Mouse (Mus musculus) stomach, embryonic 15.5 days (tissue): ENCODE results near the gene Gpr108. TPM values are rescaled to one million over a fixed set of nuclear protein-coding genes. Genes with fewer than 3 reads are reported as not detected.
A peak's percentile ranks its signal among the peaks of the same experiment; 100 is the strongest.

Source experiments
- ATAC-seq: fragments of 200-750 bp; cut with Nextera tagmentation; 2 replicates; pipeline ENCODE4 v1.8.0; 2017; ENCODE audit warnings: low read depth, moderate number of reproducible peaks, moderate TSS enrichment; ENCODE audit not compliant: insufficient read depth, low FRiP score
- H3K27ac ChIP-seq: fragments of 300-500 bp; sonication (generic); 2 replicates; pipeline ENCODE4 v1.5.1; 2015; ENCODE audit warnings: mild to moderate bottlenecking, inconsistent platforms
- H3K27me3 ChIP-seq: fragments of 300-500 bp; sonication (generic); replicated peaks from 2 replicates; pipeline ENCODE4 v1.6.1; 2015; ENCODE audit warnings: inconsistent platforms
- H3K36me3 ChIP-seq: fragments of 300-500 bp; sonication (generic); 2 replicates; pipeline ENCODE4 v1.6.1; 2015; ENCODE audit warnings: inconsistent platforms
- H3K4me1 ChIP-seq: fragments of 300-500 bp; sonication (generic); 2 replicates; pipeline ENCODE4 v1.6.1; 2015; ENCODE audit warnings: inconsistent platforms
- H3K4me2 ChIP-seq: fragments of 300-500 bp; sonication (generic); 2 replicates; pipeline ENCODE4 v1.6.1; 2015; ENCODE audit warnings: mild to moderate bottlenecking, inconsistent platforms
- H3K4me3 ChIP-seq: fragments of 300-500 bp; sonication (generic); replicated peaks from 2 replicates; pipeline ENCODE4 v1.5.1; 2015; ENCODE audit warnings: inconsistent platforms
- H3K9ac ChIP-seq: fragments of 300-500 bp; sonication (generic); 2 replicates; pipeline ENCODE4 v1.6.1; 2015; ENCODE audit warnings: inconsistent platforms
- H3K9me3 ChIP-seq: fragments of 300-500 bp; sonication (generic); 2 replicates; pipeline ENCODE4 v1.6.1; 2016; ENCODE audit warnings: inconsistent platforms
- WGBS: fragments of 180-500 bp; shearing (Covaris S2); methylation state at CpG from one replicate; pipeline ENCODE4 v1.1.7; 2015; 5-methylcytosine and 5-hydroxymethylcytosine counted together
- polyA plus RNA-seq: library from polyadenylated mRNA; unstranded; fragments of >200 nt; fragmentation: Nextera tagmentation; extraction: Ambion mirVana; gene quantifications from 2 replicates; pipeline ENCODE4 v1.2.1, GENCODE M21; 2015

Gpr108 gene
- polyA plus RNA-seq, 1 experiment from 2014 or later: 41.4 TPM

DNA sequence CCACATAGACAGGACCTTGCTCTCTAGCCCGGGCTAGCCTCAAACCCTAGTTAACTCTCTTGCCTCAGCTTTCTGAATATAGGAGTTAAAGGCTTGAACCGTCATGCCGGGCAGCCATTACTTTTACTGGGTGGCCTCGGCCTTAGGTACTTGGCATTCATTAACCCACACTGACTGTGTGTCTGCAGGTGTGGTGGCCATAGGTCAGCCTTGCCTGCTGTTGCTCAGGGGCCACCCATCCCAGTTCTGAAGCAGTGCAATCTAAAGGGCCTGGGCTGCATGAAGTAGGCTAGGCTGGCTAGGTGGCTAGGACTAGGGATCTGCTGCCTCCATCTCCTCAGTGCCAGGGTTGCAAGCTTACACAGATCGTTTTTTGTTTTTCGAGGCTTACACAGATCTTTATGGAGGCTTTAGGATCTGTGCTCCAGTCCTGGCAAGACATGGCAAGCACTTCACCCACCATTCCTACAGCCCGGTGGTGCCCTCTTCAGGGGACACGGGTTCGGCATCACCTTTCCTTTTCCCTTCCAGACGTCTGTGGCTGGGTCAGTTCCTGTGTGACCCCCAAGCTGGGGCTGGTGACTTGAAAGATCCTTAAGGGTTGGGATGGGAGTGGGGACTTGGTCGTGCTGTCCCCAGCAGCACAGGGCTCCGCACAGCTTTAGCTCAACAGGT, 13.9 kb downstream of the Gpr108 start:
- Histone ChIP-seq H3K27me3 (no peaks in the 10 kb centered on the region), H3K4me1 (peaks cover 4% of the 10 kb centered on the region; the same call in 1 of the 2 replicates), H3K27ac (no peak overlapping the region), H3K9me3 (no peaks in the 10 kb centered on the region), H3K36me3 (peaks cover 18% of the 10 kb centered on the region), H3K4me3 (no peak overlapping the region), H3K4me2 (no peak overlapping the region), H3K9ac (no peak overlapping the region)
- ATAC-seq: peak; percentile 25; the same call in 1 of the 2 replicates
- WGBS: 76% methylated on average over 12 of the region's 12 CpGs

DNA sequence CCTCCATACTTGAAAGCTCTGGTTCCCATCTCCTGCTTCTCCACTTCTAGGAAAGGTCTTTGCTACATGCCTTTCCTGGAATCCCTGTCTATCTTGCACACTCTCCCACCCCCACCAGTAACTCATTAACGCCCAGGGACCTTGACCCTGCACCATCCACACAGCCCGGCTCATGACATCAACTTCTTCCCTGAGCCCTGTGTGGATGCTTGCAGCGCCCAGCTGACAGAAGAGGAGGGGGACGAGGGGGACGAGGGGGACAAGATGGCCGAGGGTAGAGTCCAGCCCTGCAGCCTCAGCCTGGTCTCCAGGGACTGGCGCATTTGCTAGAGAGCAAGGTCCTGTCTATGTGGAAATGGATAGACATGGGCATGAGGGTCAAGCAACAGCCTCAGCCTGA, 15.2 kb downstream of the Gpr108 start:
- Histone ChIP-seq H3K9ac (no peak overlapping the region), H3K36me3 (peaks cover 18% of the 10 kb centered on the region), H3K27me3 (no peaks in the 10 kb centered on the region), H3K4me3 (no peak overlapping the region), H3K9me3 (no peaks in the 10 kb centered on the region), H3K4me1 (peaks cover 4% of the 10 kb centered on the region; the same call in 1 of the 2 replicates), H3K4me2 (no peak overlapping the region), H3K27ac (no peak overlapping the region)
- ATAC-seq: 0 out of 2 replicates have a peak, but pooled peaks have one; percentile 41
- WGBS: 36% methylated on average over 7 of the region's 7 CpGs

DNA sequence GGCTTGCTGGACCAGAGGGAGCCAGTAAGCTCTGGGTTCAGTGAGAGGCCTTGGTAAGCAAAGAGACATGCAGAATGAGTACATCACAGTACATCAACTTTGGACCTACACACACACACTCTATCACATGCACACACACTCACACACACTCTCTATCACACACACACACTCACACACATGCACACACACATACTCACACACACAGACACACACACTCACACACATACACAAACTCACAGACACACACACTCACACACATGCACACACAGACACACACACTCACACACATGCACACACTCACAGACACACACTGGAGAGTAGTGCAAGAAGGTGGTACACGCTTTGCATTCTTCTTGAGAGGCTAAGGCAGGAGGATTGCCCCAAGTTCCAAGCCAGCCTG, 16.0 kb downstream of the Gpr108 start:
- H3K27me3 ChIP-seq: no peaks in the 10 kb centered on the region
- H3K27ac ChIP-seq: 0 out of 2 replicates have a peak overlapping the region, but pooled peaks have one; percentile 3
- no peak overlapping the region for H3K4me2 ChIP-seq

DNA sequence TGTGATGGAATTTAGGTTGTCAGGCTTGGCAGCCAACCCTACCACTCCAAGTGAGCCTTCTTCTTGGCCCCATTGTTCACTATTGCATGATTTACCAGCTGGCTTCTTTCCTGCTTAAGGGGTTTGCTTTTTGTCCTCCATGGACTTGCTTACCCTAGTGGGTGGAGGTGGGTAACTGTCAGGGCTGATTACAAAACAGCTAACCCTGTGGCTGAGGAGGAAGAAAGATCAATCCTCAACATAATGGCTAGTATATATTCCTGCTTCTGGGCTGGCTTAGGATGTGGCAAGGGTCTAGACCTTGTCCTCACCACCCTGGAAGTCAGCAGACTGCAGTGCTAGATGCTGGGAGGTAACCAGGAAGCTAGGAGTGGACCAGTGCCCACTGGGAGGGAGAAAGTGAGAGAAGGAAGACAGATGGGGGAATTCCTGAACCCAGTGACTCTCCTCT, 16.9 kb downstream of the Gpr108 start:
- Histone ChIP-seq H3K9ac (no peak overlapping the region), H3K36me3 (peaks cover 13% of the 10 kb centered on the region), H3K27me3 (no peaks in the 10 kb centered on the region), H3K27ac (0 out of 2 replicates have a peak overlapping the region, but pooled peaks have one; percentile 31), H3K4me1 (peaks cover 4% of the 10 kb centered on the region; the same call in 1 of the 2 replicates), H3K4me2 (no peak overlapping the region), H3K4me3 (no peak overlapping the region), H3K9me3 (no peaks in the 10 kb centered on the region)
- ATAC-seq: no peak

More for the DNA sequence above, 16.0 kb downstream of the Gpr108 start:
- H3K4me1 ChIP-seq: peaks cover 4% of the 10 kb centered on the region; the same call in 1 of the 2 replicates
- H3K4me3 ChIP-seq: no peak overlapping the region
- H3K9ac ChIP-seq: no peak overlapping the region
- WGBS: 82% methylated on average over 1 of the region's 1 CpGs
- no peaks in the 10 kb centered on the region for H3K9me3 ChIP-seq
- peaks cover 13% of the 10 kb centered on the region for H3K36me3 ChIP-seq
- no peak for ATAC-seq

- peaks cover 12% of the 10 kb centered on the region for H3K36me3 ChIP-seq
- ATAC-seq: no peak
- 33% methylated on average over 6 of the region's 6 CpGs for WGBS
These were observed 17.5 kb downstream of the Gpr108 start for GRCm38 (mm10) chr17:57230728-57231125.

GRCm38 (mm10) chr17:57229851-57230727, 18.2 kb downstream of the Gpr108 start:
- no peak overlapping the region for H3K4me3 ChIP-seq
- H3K36me3 ChIP-seq: peaks cover 8% of the 10 kb centered on the region; the same call in 1 of the 2 replicates
- 77% methylated on average over 15 of the region's 15 CpGs for WGBS
- no peak overlapping the region for H3K9ac ChIP-seq
- no peaks in the 10 kb centered on the region for H3K27me3 ChIP-seq
- H3K27ac ChIP-seq: no peak overlapping the region
- no peak overlapping the region for H3K4me2 ChIP-seq
- no peaks in the 10 kb centered on the region for H3K9me3 ChIP-seq
- peaks cover 4% of the 10 kb centered on the region; the same call in 1 of the 2 replicates for H3K4me1 ChIP-seq
- ATAC-seq: no peak

More at GRCm38 (mm10) chr17:57230728-57231125, 17.5 kb downstream of the Gpr108 start:
- Histone ChIP-seq H3K27me3 (no peaks in the 10 kb centered on the region), H3K9me3 (no peaks in the 10 kb centered on the region), H3K4me3 (no peak overlapping the region), H3K9ac (no peak overlapping the region), H3K27ac (no peak overlapping the region), H3K4me1 (peaks cover 4% of the 10 kb centered on the region; the same call in 1 of the 2 replicates), H3K4me2 (no peak overlapping the region)

- Histone ChIP-seq H3K4me3 (no peak overlapping the region), H3K36me3 (no peaks in the 10 kb centered on the region), H3K4me2 (no peak overlapping the region), H3K27ac (no peak overlapping the region), H3K9me3 (no peaks in the 10 kb centered on the region), H3K4me1 (peaks cover 4% of the 10 kb centered on the region; the same call in 1 of the 2 replicates), H3K9ac (no peak overlapping the region), H3K27me3 (no peaks in the 10 kb centered on the region)
- 73% methylated on average over 3 of the region's 3 CpGs for WGBS
- ATAC-seq: no peak
These were observed 19.4 kb downstream of the Gpr108 start for GRCm38 (mm10) chr17:57228873-57229272.

DNA sequence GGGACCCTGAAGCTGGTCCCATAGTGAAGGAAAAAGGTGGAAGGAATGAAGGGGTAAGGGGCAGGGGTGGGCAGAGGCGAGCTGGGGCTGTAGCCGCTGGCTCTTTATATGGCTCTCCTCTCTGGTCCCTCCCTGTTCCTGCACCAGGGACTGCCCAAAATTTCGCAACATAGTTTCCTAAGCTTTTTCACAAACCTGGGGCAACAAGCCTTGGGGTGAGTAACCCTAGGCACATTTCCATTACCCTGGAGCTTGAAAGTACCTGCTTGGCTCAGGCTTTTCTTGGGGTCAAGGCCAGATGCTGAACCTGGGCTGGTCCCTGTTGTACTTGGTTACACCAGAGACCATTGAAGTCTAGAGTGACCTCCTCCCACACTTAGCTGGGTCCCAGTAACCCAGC, 20.2 kb downstream of the Gpr108 start, which contains the start of gene C3:
C3 (minus strand) TSS at position 123 of the 400 bp plus-strand sequence.
- 67% methylated on average over 3 of the region's 3 CpGs for WGBS

GRCm38 (mm10) chr17:57227468-57227867, 20.8 kb downstream of the Gpr108 start:
- Histone ChIP-seq H3K4me2 (no peak overlapping the region), H3K27ac (no peak overlapping the region), H3K4me1 (peaks cover 4% of the 10 kb centered on the region; the same call in 1 of the 2 replicates), H3K9ac (no peak overlapping the region), H3K4me3 (no peak overlapping the region), H3K36me3 (no peaks in the 10 kb centered on the region), H3K27me3 (no peaks in the 10 kb centered on the region), H3K9me3 (no peaks in the 10 kb centered on the region)
- WGBS: 89% methylated on average over 2 of the region's 2 CpGs
- ATAC-seq: no peak

More for the DNA sequence above, 20.2 kb downstream of the Gpr108 start, which contains the start of gene C3:
- Histone ChIP-seq H3K27me3 (no peaks in the 10 kb centered on the region), H3K27ac (no peak within 1 kb of the TSS), H3K4me2 (no peak within 1 kb of the TSS), H3K4me1 (peaks cover 4% of the 10 kb centered on the region; the same call in 1 of the 2 replicates), H3K4me3 (no peak within 1 kb of the TSS), H3K9ac (no peak within 1 kb of the TSS), H3K9me3 (no peaks in the 10 kb centered on the region), H3K36me3 (no peaks in the 10 kb centered on the region)
- ATAC-seq: no peak

DNA sequence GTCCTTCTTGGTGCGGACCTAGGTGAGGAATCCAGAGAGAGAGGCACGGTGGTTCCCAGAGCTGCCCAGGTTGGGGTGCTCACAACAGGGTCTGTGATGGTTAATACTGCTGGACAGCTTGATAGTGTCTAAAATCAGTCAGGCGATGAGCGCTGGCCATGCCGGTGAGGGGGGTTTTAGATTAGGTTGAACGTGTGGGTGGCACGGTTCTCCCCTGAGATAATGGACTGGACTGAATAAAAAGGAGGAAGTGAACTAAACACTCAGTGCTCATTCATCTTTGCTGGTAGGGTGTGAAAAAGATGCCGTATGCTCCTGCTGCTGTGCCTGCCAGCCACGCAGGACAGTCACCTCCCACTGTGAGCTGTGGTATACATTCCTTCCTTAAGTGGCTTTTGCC, 24.9 kb downstream of the Gpr108 start:
- Histone ChIP-seq H3K27ac (no peak overlapping the region), H3K36me3 (no peaks in the 10 kb centered on the region), H3K9ac (no peak overlapping the region), H3K27me3 (no peaks in the 10 kb centered on the region), H3K4me2 (no peak overlapping the region), H3K4me1 (no peaks in the 10 kb centered on the region), H3K9me3 (no peaks in the 10 kb centered on the region), H3K4me3 (no peak overlapping the region)
- 66% methylated on average over 9 of the region's 9 CpGs for WGBS
- ATAC-seq: no peak

DNA sequence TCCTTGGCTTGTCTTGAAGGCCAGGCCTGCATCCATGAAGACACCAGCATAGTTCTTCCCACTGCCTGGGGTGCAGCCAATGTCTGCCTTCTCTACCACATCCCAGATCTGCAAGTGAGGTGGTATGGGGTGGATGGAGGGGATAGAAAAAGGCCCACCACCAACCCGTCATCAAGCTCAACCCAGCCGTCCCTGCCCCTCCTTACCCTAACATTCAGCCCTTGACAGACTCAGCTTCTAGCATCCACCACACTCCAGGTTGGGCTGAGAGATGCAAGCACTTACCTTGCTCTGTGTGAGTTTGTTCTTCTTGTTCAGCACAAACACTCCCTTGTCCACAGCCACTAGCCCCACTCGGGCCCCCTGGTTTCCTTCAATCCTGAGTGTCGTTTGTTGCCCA, 26.3 kb downstream of the Gpr108 start:
- no peak overlapping the region for H3K4me2 ChIP-seq
- H3K4me3 ChIP-seq: no peak overlapping the region
- no peak overlapping the region for H3K27ac ChIP-seq
- H3K36me3 ChIP-seq: no peaks in the 10 kb centered on the region
- no peaks in the 10 kb centered on the region for H3K4me1 ChIP-seq
- no peak for ATAC-seq
- no peaks in the 10 kb centered on the region for H3K9me3 ChIP-seq
- H3K27me3 ChIP-seq: no peaks in the 10 kb centered on the region
- no peak overlapping the region for H3K9ac ChIP-seq
- WGBS: 51% methylated on average over 4 of the region's 4 CpGs

GRCm38 (mm10) chr17:57219884-57220207, 28.4 kb downstream of the Gpr108 start:
- WGBS: 22% methylated on average over 3 of the region's 3 CpGs
- no peaks in the 10 kb centered on the region for H3K4me1 ChIP-seq
- no peak overlapping the region for H3K4me2 ChIP-seq
- no peak for ATAC-seq
- no peaks in the 10 kb centered on the region for H3K27me3 ChIP-seq
- no peak overlapping the region for H3K9ac ChIP-seq
- H3K4me3 ChIP-seq: no peak overlapping the region
- no peaks in the 10 kb centered on the region for H3K36me3 ChIP-seq
- no peaks in the 10 kb centered on the region for H3K9me3 ChIP-seq
- no peak overlapping the region for H3K27ac ChIP-seq
